Mouse (Mus musculus) embryonic facial prominence, embryonic 13.5 days (tissue): ENCODE results near the gene Nt5c1a. TPM values are rescaled to one million over a fixed set of nuclear protein-coding genes. Genes with fewer than 3 reads are reported as not detected.
"Not testable (repeated sequence)": the region's sequence is repeated elsewhere in the genome, so short reads cannot be mapped to it uniquely, and the experiment has no call there.

Source experiments
- ATAC-seq: fragments of 200-750 bp; cut with Nextera tagmentation; 2 replicates; pipeline ENCODE4 v1.8.0; 2017; ENCODE audit warnings: low read depth; ENCODE audit not compliant: insufficient number of reproducible peaks, insufficient read depth, low FRiP score, low TSS enrichment
- H3K27ac ChIP-seq: fragments of 300-500 bp; sonication (generic); 2 replicates; pipeline ENCODE4 v1.5.1; 2015; ENCODE audit warnings: moderate library complexity, mild to moderate bottlenecking, inconsistent platforms
- H3K27me3 ChIP-seq: fragments of 300-500 bp; sonication (generic); 2 replicates; pipeline ENCODE4 v1.6.1; 2015; ENCODE audit warnings: mild to moderate bottlenecking, inconsistent platforms
- H3K36me3 ChIP-seq: fragments of 300-500 bp; sonication (generic); 2 replicates; pipeline ENCODE4 v1.6.1; 2015; ENCODE audit warnings: mild to moderate bottlenecking, inconsistent platforms
- H3K4me1 ChIP-seq: fragments of 300-500 bp; sonication (generic); 2 replicates; pipeline ENCODE4 v1.6.1; 2015; ENCODE audit warnings: inconsistent platforms
- H3K4me2 ChIP-seq: fragments of 300-500 bp; sonication (generic); 2 replicates; pipeline ENCODE4 v1.6.1; 2015; ENCODE audit warnings: moderate library complexity, mild to moderate bottlenecking, inconsistent platforms
- H3K4me3 ChIP-seq: fragments of 300-500 bp; sonication (generic); 2 replicates; pipeline ENCODE4 v1.5.1; 2015; ENCODE audit warnings: mild to moderate bottlenecking, inconsistent platforms
- H3K9ac ChIP-seq: fragments of 300-500 bp; sonication (generic); 2 replicates; pipeline ENCODE4 v1.6.1; 2015; ENCODE audit warnings: mild to moderate bottlenecking, inconsistent platforms
- H3K9me3 ChIP-seq: fragments of 300-500 bp; sonication (generic); 2 replicates; pipeline ENCODE4 v1.6.1; 2016; ENCODE audit warnings: inconsistent platforms
- WGBS: fragments of 180-500 bp; shearing (Covaris S2); methylation state at CpG from one replicate; pipeline ENCODE4 v1.1.7; 2015; ENCODE audit warnings: mixed read lengths; 5-methylcytosine and 5-hydroxymethylcytosine counted together
- polyA plus RNA-seq: library from polyadenylated mRNA; unstranded; fragments of >200 nt; fragmentation: Nextera tagmentation; extraction: Ambion mirVana; gene quantifications from 2 replicates; pipeline ENCODE4 v1.2.1, GENCODE M21; 2015

Gene Nt5c1a
- not detected in 2 replicates for polyA plus RNA-seq

- H3K9me3 ChIP-seq = no peaks in the 10 kb centered on the region
- peak within 1 kb of the TSS; percentile 46 for H3K4me3 ChIP-seq
- peaks cover 14% of the 10 kb centered on the region for H3K4me1 ChIP-seq
- H3K36me3 ChIP-seq = no peaks in the 10 kb centered on the region
- H3K4me2 ChIP-seq = peak within 1 kb of the TSS; percentile 84
- peak; percentile 18; the same call in 1 of the 2 replicates for ATAC-seq
- WGBS = 1% methylated on average over 58 of the region's 58 CpGs
- H3K27ac ChIP-seq = no peak within 1 kb of the TSS
- H3K9ac ChIP-seq = peak within 1 kb of the TSS; percentile 64
- H3K27me3 ChIP-seq = peaks cover 65% of the 10 kb centered on the region
These were observed at the start of gene Nt5c1a for GRCm38 (mm10) chr4:123201186-123202093. Nt5c1a (plus strand) TSS chr4:123201504.

- Histone ChIP-seq H3K4me1 (no peaks in the 10 kb centered on the region), H3K9me3 (no peaks in the 10 kb centered on the region), H3K4me2 (no peak overlapping the region), H3K27me3 (no peaks in the 10 kb centered on the region), H3K36me3 (no peaks in the 10 kb centered on the region), H3K4me3 (no peak overlapping the region), H3K27ac (no peak overlapping the region), H3K9ac (no peak overlapping the region)
- ATAC-seq = no peak
- 75% methylated on average over 4 of the region's 4 CpGs for WGBS
These were observed 49.3 kb upstream of the Nt5c1a start for GRCm38 (mm10) chr4:123152003-123152402.

- 63% methylated on average over 5 of the region's 5 CpGs for WGBS
- Histone ChIP-seq H3K9me3 (no peaks in the 10 kb centered on the region), H3K4me2 (no peak overlapping the region), H3K4me3 (no peak overlapping the region), H3K36me3 (no peaks in the 10 kb centered on the region), H3K4me1 (no peaks in the 10 kb centered on the region), H3K27me3 (no peaks in the 10 kb centered on the region), H3K27ac (no peak overlapping the region), H3K9ac (no peak overlapping the region)
- ATAC-seq = no peak
These were observed 48.3 kb upstream of the Nt5c1a start for GRCm38 (mm10) chr4:123152976-123153375.

GRCm38 (mm10) chr4:123155004-123155403, 46.3 kb upstream of the Nt5c1a start:
- no peak overlapping the region for H3K4me3 ChIP-seq
- no peak overlapping the region for H3K4me2 ChIP-seq
- H3K9ac ChIP-seq = no peak overlapping the region
- H3K27ac ChIP-seq = no peak overlapping the region
- no peaks in the 10 kb centered on the region for H3K4me1 ChIP-seq
- WGBS = 25% methylated on average over 4 of the region's 4 CpGs
- ATAC-seq = no peak
- H3K27me3 ChIP-seq = no peaks in the 10 kb centered on the region
- H3K36me3 ChIP-seq = no peaks in the 10 kb centered on the region
- no peaks in the 10 kb centered on the region for H3K9me3 ChIP-seq

GRCm38 (mm10) chr4:123155427-123155826, 45.9 kb upstream of the Nt5c1a start:
- no peaks in the 10 kb centered on the region for H3K27me3 ChIP-seq
- H3K4me2 ChIP-seq = no peak overlapping the region
- ATAC-seq = no peak
- H3K9me3 ChIP-seq = no peaks in the 10 kb centered on the region
- H3K4me3 ChIP-seq = no peak overlapping the region
- 66% methylated on average over 2 of the region's 2 CpGs for whole genome bisulfite sequencing
- no peak overlapping the region for H3K9ac ChIP-seq
- H3K36me3 ChIP-seq = no peaks in the 10 kb centered on the region
- H3K4me1 ChIP-seq = no peaks in the 10 kb centered on the region
- no peak overlapping the region for H3K27ac ChIP-seq

- Histone ChIP-seq H3K4me2 (no peak overlapping the region), H3K9me3 (no peaks in the 10 kb centered on the region), H3K9ac (no peak overlapping the region), H3K4me3 (no peak overlapping the region), H3K4me1 (no peaks in the 10 kb centered on the region), H3K27ac (no peak overlapping the region), H3K36me3 (no peaks in the 10 kb centered on the region), H3K27me3 (no peaks in the 10 kb centered on the region)
- ATAC-seq = no peak
These were observed 45.5 kb upstream of the Nt5c1a start for GRCm38 (mm10) chr4:123155840-123156239.

- H3K9ac ChIP-seq = no peak overlapping the region
- 83% methylated on average over 6 of the region's 6 CpGs for WGBS
- no peak overlapping the region for H3K27ac ChIP-seq
- H3K4me1 ChIP-seq = peaks cover 7% of the 10 kb centered on the region
- no peak overlapping the region for H3K4me3 ChIP-seq
- no peaks in the 10 kb centered on the region for H3K9me3 ChIP-seq
- ATAC-seq = no peak
- no peaks in the 10 kb centered on the region for H3K36me3 ChIP-seq
- peaks cover 12% of the 10 kb centered on the region for H3K27me3 ChIP-seq
- H3K4me2 ChIP-seq = no peak overlapping the region
These were observed 40.7 kb upstream of the Nt5c1a start for GRCm38 (mm10) chr4:123160571-123160970.

GRCm38 (mm10) chr4:123161251-123161650, 40.1 kb upstream of the Nt5c1a start:
- H3K9ac ChIP-seq, H3K9me3 ChIP-seq, H3K36me3 ChIP-seq, H3K4me3 ChIP-seq, H3K27ac ChIP-seq, H3K4me2 ChIP-seq, ATAC-seq, H3K4me1 ChIP-seq: not testable (repeated sequence)
- peaks cover 12% of the 10 kb centered on the region for H3K27me3 ChIP-seq
- WGBS = 78% methylated on average over 3 of the region's 3 CpGs

GRCm38 (mm10) chr4:123162305-123162917, 38.9 kb upstream of the Nt5c1a start:
- peak overlapping the region; percentile 36 for H3K4me2 ChIP-seq
- no peak overlapping the region for H3K4me3 ChIP-seq
- no peaks in the 10 kb centered on the region for H3K36me3 ChIP-seq
- peaks cover 7% of the 10 kb centered on the region for H3K4me1 ChIP-seq
- no peaks in the 10 kb centered on the region for H3K9me3 ChIP-seq
- WGBS = 18% methylated on average over 15 of the region's 15 CpGs
- ATAC-seq = no peak
- peaks cover 12% of the 10 kb centered on the region for H3K27me3 ChIP-seq
- H3K27ac ChIP-seq = no peak overlapping the region
- no peak overlapping the region; the same call in 1 of the 2 replicates for H3K9ac ChIP-seq

- Histone ChIP-seq H3K4me1 (peaks cover 7% of the 10 kb centered on the region), H3K36me3 (no peaks in the 10 kb centered on the region), H3K4me3 (no peak overlapping the region), H3K9me3 (no peaks in the 10 kb centered on the region; the same call in 1 of the 2 replicates), H3K4me2 (no peak overlapping the region), H3K27me3 (peaks cover 12% of the 10 kb centered on the region), H3K9ac (no peak overlapping the region), H3K27ac (no peak overlapping the region)
- WGBS = 90% methylated on average over 15 of the region's 15 CpGs
- no peak for ATAC-seq
These were observed 37.1 kb upstream of the Nt5c1a start for GRCm38 (mm10) chr4:123164157-123164556.

GRCm38 (mm10) chr4:123171811-123172210, 29.5 kb upstream of the Nt5c1a start:
- Histone ChIP-seq H3K4me2 (no peak overlapping the region), H3K27me3 (peaks cover 44% of the 10 kb centered on the region), H3K9ac (no peak overlapping the region), H3K4me3 (no peak overlapping the region), H3K9me3 (no peaks in the 10 kb centered on the region; the same call in 1 of the 2 replicates), H3K36me3 (no peaks in the 10 kb centered on the region), H3K27ac (no peak overlapping the region), H3K4me1 (no peaks in the 10 kb centered on the region)
- no peak for ATAC-seq
